Mouse (Mus musculus) hindbrain, embryonic 14.5 days (tissue): ENCODE results near the gene Apoc4. TPM values are rescaled to one million over a fixed set of nuclear protein-coding genes. Genes with fewer than 3 reads are reported as not detected.
A peak's percentile ranks its signal among the peaks of the same experiment; 100 is the strongest.

ENCODE experiments used
- ATAC-seq: fragments of 200-750 bp; cut with Nextera tagmentation; 2 replicates; pipeline ENCODE4 v1.8.0; 2017; ENCODE audit warnings: moderate number of reproducible peaks, mild to moderate bottlenecking, moderate TSS enrichment, moderate library complexity; ENCODE audit not compliant: low FRiP score
- DNase-seq: peaks from one replicate; pipeline ENCODE4 v3.0.0-alpha.2; 2015; ENCODE audit warnings: low spot score
- H3K27ac ChIP-seq: fragments of 300-500 bp; sonication (generic); 2 replicates; pipeline ENCODE4 v1.5.1; 2014; ENCODE audit warnings: mild to moderate bottlenecking, moderate library complexity
- H3K27me3 ChIP-seq: fragments of 300-500 bp; sonication (generic); 2 replicates; pipeline ENCODE4 v1.6.1; 2014; ENCODE audit warnings: mild to moderate bottlenecking, low read length, mixed read lengths; ENCODE audit not compliant: control insufficient read depth, insufficient read depth
- H3K36me3 ChIP-seq: fragments of 300-500 bp; sonication (generic); replicated peaks from 2 replicates; pipeline ENCODE4 v1.6.1; 2014; ENCODE audit not compliant: control insufficient read depth, insufficient read depth
- H3K4me1 ChIP-seq: fragments of 300-500 bp; sonication (generic); replicated peaks from 2 replicates; pipeline ENCODE4 v1.6.1; 2014; ENCODE audit warnings: antibody characterized with exemption, low read length, mixed read lengths; ENCODE audit not compliant: control insufficient read depth, insufficient read depth
- H3K4me2 ChIP-seq: fragments of 300-500 bp; sonication (generic); replicated peaks from 2 replicates; pipeline ENCODE4 v1.6.1; 2014; ENCODE audit warnings: mild to moderate bottlenecking, moderate library complexity
- H3K4me3 ChIP-seq: fragments of 300-500 bp; sonication (generic); replicated peaks from 2 replicates; pipeline ENCODE4 v1.5.1; 2014; ENCODE audit warnings: mild to moderate bottlenecking, low read length
- H3K9ac ChIP-seq: fragments of 300-500 bp; sonication (generic); 2 replicates; pipeline ENCODE4 v1.6.1; 2014
- H3K9me3 ChIP-seq: fragments of 300-500 bp; sonication (generic); 2 replicates; pipeline ENCODE4 v1.6.1; 2016; ENCODE audit warnings: low read length; ENCODE audit not compliant: control insufficient read depth
- WGBS: fragments of 180-500 bp; shearing (Covaris S2); extraction: QIAGEN DNeasy Blood & Tissue Kit; methylation state at CpG from one replicate; pipeline ENCODE4 v1.1.7; 2014; 5-methylcytosine and 5-hydroxymethylcytosine counted together
- polyA plus RNA-seq: library from polyadenylated mRNA; unstranded; fragments of >200 nt; fragmentation: Nextera tagmentation; extraction: Ambion mirVana; gene quantifications from 2 replicates; pipeline ENCODE4 v1.2.1, GENCODE M21; 2014

Gene Apoc4
- polyA plus RNA-seq: not detected in 2 replicates

- DNase-seq (no peak), ATAC-seq (no peak)
- WGBS: 65% methylated on average over 8 of the region's 8 CpGs
- H3K9me3 ChIP-seq: no peaks in the 10 kb centered on the region
- H3K27me3 ChIP-seq: no peaks in the 10 kb centered on the region
- H3K36me3 ChIP-seq: no peaks in the 10 kb centered on the region
- H3K4me1 ChIP-seq: no peaks in the 10 kb centered on the region
- no peak within 1 kb of the TSS for H3K4me3 ChIP-seq
- no peak within 1 kb of the TSS for H3K9ac ChIP-seq
- H3K27ac ChIP-seq: no peak within 1 kb of the TSS
- no peak within 1 kb of the TSS for H3K4me2 ChIP-seq
Observed at GRCm38 (mm10) chr7:19681202-19681694, at the start of gene Apoc4, which contains the start of gene Gm44805. Apoc4 (minus strand) TSS chr7:19681479. Gm44805 (minus strand) TSS chr7:19681423.

- 92% methylated on average over 4 of the region's 4 CpGs for WGBS
- H3K4me2 ChIP-seq: no peak overlapping the region
- ATAC-seq (no peak), DNase-seq (no peak)
- H3K27me3 ChIP-seq: no peaks in the 10 kb centered on the region
- H3K9me3 ChIP-seq: no peaks in the 10 kb centered on the region
- no peak overlapping the region for H3K9ac ChIP-seq
- H3K4me1 ChIP-seq: no peaks in the 10 kb centered on the region
- peaks cover 83% of the 10 kb centered on the region for H3K36me3 ChIP-seq
- H3K27ac ChIP-seq: no peak overlapping the region
- H3K4me3 ChIP-seq: no peak overlapping the region
Observed at GRCm38 (mm10) chr7:19726541-19726940, 45.3 kb upstream of the Apoc4 start.

- 93% methylated on average over 12 of the region's 12 CpGs for WGBS
- no peaks in the 10 kb centered on the region for H3K27me3 ChIP-seq
- no peak overlapping the region for H3K4me3 ChIP-seq
- H3K36me3 ChIP-seq: peaks cover 60% of the 10 kb centered on the region
- DNase-seq (no peak), ATAC-seq (no peak)
- H3K9ac ChIP-seq: no peak overlapping the region
- H3K9me3 ChIP-seq: peaks cover 9% of the 10 kb centered on the region; the same call in 1 of the 2 replicates
- no peak overlapping the region for H3K4me2 ChIP-seq
- H3K27ac ChIP-seq: no peak overlapping the region
- H3K4me1 ChIP-seq: no peaks in the 10 kb centered on the region
Observed at GRCm38 (mm10) chr7:19724167-19724566, 42.9 kb upstream of the Apoc4 start.

- H3K27me3 ChIP-seq: no peaks in the 10 kb centered on the region
- H3K36me3 ChIP-seq: peaks cover 46% of the 10 kb centered on the region
- ATAC-seq (no peak), DNase-seq (no peak)
- WGBS: 91% methylated on average over 6 of the region's 6 CpGs
- H3K27ac ChIP-seq: no peak overlapping the region
- no peak overlapping the region for H3K4me3 ChIP-seq
- no peaks in the 10 kb centered on the region for H3K4me1 ChIP-seq
- peaks cover 9% of the 10 kb centered on the region; the same call in 1 of the 2 replicates for H3K9me3 ChIP-seq
- no peak overlapping the region for H3K9ac ChIP-seq
- no peak overlapping the region for H3K4me2 ChIP-seq
Observed at GRCm38 (mm10) chr7:19722754-19723195, 41.5 kb upstream of the Apoc4 start.

- H3K9ac ChIP-seq: no peak overlapping the region
- ATAC-seq (no peak), DNase-seq (no peak)
- H3K4me1 ChIP-seq: peaks cover 12% of the 10 kb centered on the region
- H3K27ac ChIP-seq: no peak overlapping the region
- 94% methylated on average over 4 of the region's 4 CpGs for WGBS
- H3K4me3 ChIP-seq: no peak overlapping the region
- peaks cover 12% of the 10 kb centered on the region for H3K36me3 ChIP-seq
- H3K27me3 ChIP-seq: no peaks in the 10 kb centered on the region
- H3K4me2 ChIP-seq: no peak overlapping the region
- peaks cover 9% of the 10 kb centered on the region; the same call in 1 of the 2 replicates for H3K9me3 ChIP-seq
Observed at GRCm38 (mm10) chr7:19719200-19719599, 37.9 kb upstream of the Apoc4 start.

- peaks cover 19% of the 10 kb centered on the region for H3K4me1 ChIP-seq
- no peak for ATAC-seq
- H3K4me3 ChIP-seq: no peak overlapping the region
- no peak overlapping the region for H3K27ac ChIP-seq
- no peak for DNase-seq
- whole genome bisulfite sequencing: 94% methylated on average over 5 of the region's 5 CpGs
- no peaks in the 10 kb centered on the region for H3K27me3 ChIP-seq
- H3K9me3 ChIP-seq: peaks cover 9% of the 10 kb centered on the region; the same call in 1 of the 2 replicates
- no peak overlapping the region for H3K9ac ChIP-seq
- peaks cover 5% of the 10 kb centered on the region for H3K36me3 ChIP-seq
- no peak overlapping the region for H3K4me2 ChIP-seq
Observed at GRCm38 (mm10) chr7:19718297-19718952, 37.1 kb upstream of the Apoc4 start.

GRCm38 (mm10) chr7:19717346-19717745 lies 36.1 kb upstream of the Apoc4 start:
- no peak overlapping the region for H3K4me3 ChIP-seq
- peaks cover 9% of the 10 kb centered on the region; the same call in 1 of the 2 replicates for H3K9me3 ChIP-seq
- no peak for DNase-seq
- no peaks in the 10 kb centered on the region for H3K27me3 ChIP-seq
- peaks cover 6% of the 10 kb centered on the region; the same call in 1 of the 2 replicates for H3K36me3 ChIP-seq
- no peak overlapping the region for H3K4me2 ChIP-seq
- WGBS: 93% methylated on average over 4 of the region's 4 CpGs
- no peak overlapping the region for H3K27ac ChIP-seq
- H3K4me1 ChIP-seq: peaks cover 21% of the 10 kb centered on the region
- no peak overlapping the region for H3K9ac ChIP-seq
- ATAC-seq: no peak

GRCm38 (mm10) chr7:19716822-19717221 lies 35.5 kb upstream of the Apoc4 start:
- Histone ChIP-seq H3K4me3 (no peak overlapping the region), H3K36me3 (peaks cover 11% of the 10 kb centered on the region), H3K4me2 (peak overlapping the region; percentile 55), H3K9me3 (peaks cover 9% of the 10 kb centered on the region; the same call in 1 of the 2 replicates), H3K27ac (peak overlapping the region; percentile 92), H3K27me3 (no peaks in the 10 kb centered on the region), H3K9ac (peak overlapping the region; percentile 60), H3K4me1 (peaks cover 21% of the 10 kb centered on the region)
- WGBS: 82% methylated on average over 2 of the region's 2 CpGs
- no peak for ATAC-seq
- no peak for DNase-seq

GRCm38 (mm10) chr7:19716055-19716682 lies 34.9 kb upstream of the Apoc4 start:
- H3K27ac ChIP-seq: peak overlapping the region; percentile 92

More at GRCm38 (mm10) chr7:19716055-19716682, 34.9 kb upstream of the Apoc4 start:
- 5% methylated on average over 18 of the region's 18 CpGs for WGBS
- peaks cover 8% of the 10 kb centered on the region; the same call in 1 of the 2 replicates for H3K9me3 ChIP-seq
- H3K9ac ChIP-seq: peak overlapping the region; percentile 60
- H3K4me3 ChIP-seq: peak overlapping the region; percentile 32
- peaks cover 18% of the 10 kb centered on the region for H3K36me3 ChIP-seq
- DNase-seq (no peak), ATAC-seq (no peak)
- H3K4me1 ChIP-seq: peaks cover 21% of the 10 kb centered on the region
- no peaks in the 10 kb centered on the region for H3K27me3 ChIP-seq
- H3K4me2 ChIP-seq: peak overlapping the region; percentile 55
